Mouse (Mus musculus): ENCODE data around the gene Rab11a. TPM values are rescaled to one million over a fixed set of nuclear protein-coding genes. Genes with fewer than 3 reads are reported as not detected.
"Not testable (repeated sequence)": the region's sequence is repeated elsewhere in the genome, so short reads cannot be mapped to it uniquely, and the experiment has no call there.

The Rab11a gene
- total RNA-seq, 2 experiments from 2014 or later = 233 to 239 TPM

DNA sequence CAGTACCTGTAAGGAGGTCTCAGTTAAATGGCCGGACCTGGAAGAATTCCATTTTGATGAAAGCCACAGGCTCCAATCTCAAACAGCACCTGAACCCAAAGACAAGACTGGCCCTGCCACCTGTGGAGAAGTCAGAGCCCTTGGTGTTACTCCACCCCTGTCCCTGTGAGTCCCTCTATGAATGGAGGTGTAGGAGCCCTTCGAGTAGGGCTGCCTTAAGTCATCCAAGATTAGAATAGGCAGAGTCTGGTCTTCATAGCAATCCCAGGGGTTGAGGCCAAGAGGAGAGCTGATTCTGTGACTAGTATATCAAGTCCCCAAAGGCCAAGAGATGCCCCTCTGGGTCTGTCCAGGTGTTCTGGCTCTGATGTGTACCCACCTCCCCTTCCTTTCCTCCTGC lies 46.8 kb downstream of the Rab11a start:
- no peak for DNase-seq

DNA sequence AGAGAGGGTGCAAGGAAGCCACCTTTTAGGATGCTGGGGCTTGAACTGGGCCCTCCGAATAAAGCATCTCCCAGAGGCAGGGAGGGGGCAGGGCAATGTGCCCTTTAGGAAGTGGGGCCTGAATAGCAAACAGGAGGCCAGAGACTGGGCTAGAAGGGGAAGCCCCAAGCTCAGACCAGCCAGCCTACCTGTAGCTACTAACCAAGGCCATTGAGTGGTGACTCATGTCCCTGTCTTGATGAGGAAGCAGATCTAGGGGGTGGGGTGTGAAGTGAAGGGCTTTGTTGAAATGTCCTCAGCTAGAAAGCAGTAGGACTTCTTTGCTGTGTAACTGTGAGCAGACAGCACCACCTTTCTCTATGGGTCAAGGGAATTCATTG lies 49.6 kb downstream of the Rab11a start:
- DNase-seq = no peak

DNA sequence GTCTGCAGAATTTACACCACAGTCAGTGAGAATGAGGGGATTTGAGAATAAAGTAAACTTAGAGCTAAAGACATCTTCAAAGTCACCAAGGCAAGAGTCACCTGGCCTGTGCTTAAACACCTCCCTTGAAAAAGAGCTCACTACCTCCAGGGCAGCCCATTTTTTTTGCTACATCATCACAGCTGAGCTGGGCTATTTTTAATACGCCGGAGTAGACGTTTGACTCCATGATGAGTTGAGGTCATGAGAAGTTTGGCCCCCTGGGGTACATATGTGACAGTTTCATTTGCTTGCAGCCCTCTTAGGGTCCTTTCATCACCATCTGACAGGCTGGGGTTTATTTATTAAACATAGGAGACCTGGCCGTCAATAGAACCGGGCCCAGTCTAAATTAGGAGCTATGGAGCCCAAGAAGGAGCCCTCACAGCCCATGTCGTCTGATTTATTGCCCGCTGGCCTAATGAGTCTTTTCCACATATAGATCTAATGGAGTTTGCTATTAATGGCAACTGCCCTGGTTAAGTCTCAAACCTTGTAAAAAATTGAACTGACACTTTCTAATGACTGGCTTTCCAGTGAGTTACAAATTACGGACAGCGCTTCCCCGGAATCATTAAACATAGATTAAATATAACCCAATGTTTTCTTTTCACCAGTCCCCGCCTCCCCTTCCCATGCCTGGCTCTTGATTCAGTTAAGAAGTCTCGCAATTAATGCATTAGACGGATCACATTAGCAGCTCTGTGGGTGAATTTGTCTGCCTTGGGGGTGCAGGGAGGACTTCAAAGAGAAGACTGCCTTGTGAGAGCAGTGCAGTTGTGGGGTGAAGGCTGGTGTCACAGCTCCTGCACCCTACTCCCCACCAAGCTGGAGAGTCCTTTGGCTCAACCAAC lies 50.2 kb downstream of the Rab11a start:
- DNase-seq = no peak

DNA sequence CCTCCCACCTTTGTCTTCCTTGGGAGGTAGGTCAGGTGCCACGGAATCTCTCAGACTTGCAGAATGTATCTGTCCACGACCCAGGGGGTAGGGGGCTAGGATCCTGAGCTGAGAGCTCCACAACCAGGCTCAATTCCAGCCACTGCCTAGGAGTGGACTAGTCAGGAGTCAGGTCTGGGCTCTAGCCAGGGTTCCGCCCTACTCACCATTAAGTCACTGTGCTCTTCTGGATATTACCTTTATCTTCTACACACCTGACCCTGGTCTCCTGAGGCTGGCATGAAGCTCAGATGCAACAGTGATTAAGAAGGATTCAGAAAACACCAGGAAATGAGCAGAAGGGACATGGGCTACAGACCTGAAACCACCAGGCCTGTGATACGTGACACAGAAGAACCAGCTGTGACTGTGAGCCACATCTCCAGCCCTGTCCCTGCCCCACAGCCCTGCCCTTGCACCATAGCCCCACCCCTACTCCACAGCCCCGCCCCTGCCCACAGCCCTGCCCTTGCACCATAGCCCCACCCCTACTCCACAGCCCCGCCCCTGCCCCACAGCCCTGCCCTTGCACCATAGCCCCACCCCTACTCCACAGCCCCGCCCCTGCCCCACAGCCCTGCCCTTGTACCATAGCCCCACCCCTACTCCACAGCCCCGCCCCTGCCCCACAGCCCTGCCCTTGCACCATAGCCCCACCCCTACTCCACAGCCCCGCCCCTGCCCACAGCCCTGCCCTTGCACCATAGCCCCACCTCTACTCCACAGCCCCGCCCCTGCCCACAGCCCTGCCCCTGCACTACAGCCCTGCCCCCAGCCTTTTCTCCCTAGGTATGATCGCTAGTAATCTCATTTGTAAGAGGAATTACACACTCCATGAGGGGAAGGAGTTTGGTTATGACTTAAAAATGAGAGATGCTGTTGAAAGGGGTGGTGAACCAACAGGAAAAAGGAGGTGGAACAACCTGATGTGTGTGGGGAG lies 65.9 kb downstream of the Rab11a start:
- not testable (repeated sequence) for DNase-seq

DNA sequence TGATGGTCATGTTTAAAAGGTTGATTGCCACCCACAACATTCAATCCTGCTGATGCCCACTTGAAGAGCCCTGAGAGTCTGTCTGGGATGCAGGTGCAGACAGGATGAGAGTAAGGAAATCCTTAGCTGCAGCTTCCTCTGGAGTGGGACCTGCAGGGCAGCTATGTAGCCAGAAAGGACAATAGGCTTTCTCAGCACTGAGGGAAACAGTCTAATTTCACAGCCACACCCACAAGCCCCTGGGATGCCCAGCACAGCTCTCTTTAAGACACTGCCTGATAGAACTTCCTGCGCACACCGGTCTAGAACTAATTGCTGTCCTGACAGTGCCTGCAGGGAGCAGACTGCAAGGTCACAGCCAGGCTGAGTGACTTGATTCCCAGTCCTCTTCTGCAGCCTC lies 69.6 kb downstream of the Rab11a start:
- no peak for DNase-seq

DNA sequence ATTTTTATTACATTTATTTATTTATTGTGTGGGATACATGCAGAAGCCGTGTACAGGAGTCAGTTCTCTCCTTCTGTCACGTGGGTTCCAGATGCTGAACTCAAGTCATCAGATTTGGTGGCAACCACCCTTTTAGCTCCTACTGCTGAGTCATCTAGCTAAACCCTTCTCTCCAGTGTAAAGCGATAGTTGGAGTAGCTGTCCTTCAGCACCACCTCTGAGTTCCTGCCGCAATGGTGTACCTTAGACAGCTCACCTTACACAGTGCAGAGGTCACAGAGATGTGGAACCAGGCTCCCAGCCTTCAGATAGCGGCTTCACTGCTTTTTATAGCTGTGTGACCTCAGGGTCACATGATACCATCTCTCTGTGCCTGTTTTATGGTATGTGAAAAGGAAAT lies 70.0 kb downstream of the Rab11a start:
- no peak for DNase-seq

DNA sequence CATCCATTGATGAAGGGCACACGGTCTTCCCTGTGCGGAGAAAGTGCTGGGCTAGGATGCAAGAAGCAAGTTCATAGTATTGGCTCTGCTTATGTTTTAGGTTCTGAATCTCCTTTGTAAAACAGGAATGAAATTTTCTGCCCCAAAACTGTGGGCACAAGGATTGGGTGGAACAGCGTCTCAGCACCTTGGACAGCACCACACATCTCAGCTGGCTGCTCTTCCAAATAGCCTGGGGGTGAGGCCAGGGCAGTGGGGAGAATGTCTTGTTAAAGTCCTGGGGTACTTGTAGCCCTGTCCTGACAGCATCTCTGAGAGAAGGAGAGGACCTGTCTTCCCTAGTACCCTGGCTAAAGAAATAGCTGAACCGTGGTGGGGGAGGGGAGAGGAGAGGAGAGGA lies 71.0 kb downstream of the Rab11a start:
- DNase-seq = no peak

Small RNA genes within 50 kb of the gene (microRNA-seq; reads per million reads assigned to microRNA genes)
- 0 reads per million in 2 experiments for gene Gm47308

Other genes starting within 250 kb of the Rab11a start
- gene Dennd4a, start 73.6 kb upstream of the Rab11a start, total RNA-seq (2021) = 10 to 100 TPM; 41.4 to 41.7 TPM
- gene Slc24a1, start 213.8 kb upstream of the Rab11a start, total RNA-seq (2021) = not detected
- gene Ints14, start 223.1 kb upstream of the Rab11a start, total RNA-seq (2021) = 10 to 100 TPM; 19.7 to 20.1 TPM

Measured in layer of hippocampus, postnatal 36 days (tissue).